Mouse (Mus musculus) fat pad, adult 2 months (tissue): ENCODE results near the gene Tctn1.
"Not testable (repeated sequence)": the region's sequence is repeated elsewhere in the genome, so short reads cannot be mapped to it uniquely, and the experiment has no call there.

Experiments
- DNase-seq: peaks from one replicate; pipeline ENCODE4 v3.0.0-alpha.2; 2011; ENCODE audit warnings: low read depth, low spot score; ENCODE audit errors: extremely low read depth

Gene Tctn1

GRCm38 (mm10) chr5:122219655-122220629 lies 44.3 kb downstream of the Tctn1 start:
- DNase-seq, result no peak

- DNase-seq, result no peak
Measured at GRCm38 (mm10) chr5:122218928-122219327, 45.3 kb downstream of the Tctn1 start.

GRCm38 (mm10) chr5:122218109-122218905 lies 46.0 kb downstream of the Tctn1 start:
- DNase-seq, result no peak

- no peak for DNase-seq
Measured at GRCm38 (mm10) chr5:122217636-122218035, 46.6 kb downstream of the Tctn1 start.

GRCm38 (mm10) chr5:122213861-122214260 lies 50.4 kb downstream of the Tctn1 start:
- DNase-seq, result no peak

GRCm38 (mm10) chr5:122212820-122213219 lies 51.4 kb downstream of the Tctn1 start:
- DNase-seq, result not testable (repeated sequence)

GRCm38 (mm10) chr5:122212125-122212524 lies 52.1 kb downstream of the Tctn1 start:
- no peak for DNase-seq

- DNase-seq, result no peak
Measured at GRCm38 (mm10) chr5:122210890-122211289, 53.4 kb downstream of the Tctn1 start.

- DNase-seq, result no peak
Measured at GRCm38 (mm10) chr5:122209591-122210368, 54.5 kb downstream of the Tctn1 start.

GRCm38 (mm10) chr5:122208909-122209308 lies 55.4 kb downstream of the Tctn1 start:
- no peak for DNase-seq

GRCm38 (mm10) chr5:122206475-122206874 lies 57.8 kb downstream of the Tctn1 start, which contains the start of gene Hvcn1:
Hvcn1 (plus strand) TSS chr5:122206804.
- DNase-seq, result no peak

GRCm38 (mm10) chr5:122204180-122204579 lies 60.1 kb downstream of the Tctn1 start:
- DNase-seq, result no peak

- DNase-seq, result no peak
Measured at GRCm38 (mm10) chr5:122201904-122202303, 62.4 kb downstream of the Tctn1 start.

GRCm38 (mm10) chr5:122200872-122201271 lies 63.4 kb downstream of the Tctn1 start:
- no peak for DNase-seq

- DNase-seq, result no peak
Measured at GRCm38 (mm10) chr5:122192347-122192746, 71.9 kb downstream of the Tctn1 start.

GRCm38 (mm10) chr5:122191269-122192063 lies 72.8 kb downstream of the Tctn1 start:
- DNase-seq, result no peak

GRCm38 (mm10) chr5:122190465-122190864 lies 73.8 kb downstream of the Tctn1 start:
- no peak for DNase-seq

- no peak for DNase-seq
Measured at GRCm38 (mm10) chr5:122189115-122189514, 75.1 kb downstream of the Tctn1 start.
